Mouse (Mus musculus): ENCODE measurements around the gene Grid1.

The Grid1 gene

GRCm38 (mm10) chr14:35112327-35113275, 292.7 kb downstream of the Grid1 start:
- DNase-seq (ENCODE audit: low spot score), result no peak

GRCm38 (mm10) chr14:35113276-35113645, 293.4 kb downstream of the Grid1 start:
- DNase-seq (ENCODE audit: low spot score), result no peak

GRCm38 (mm10) chr14:35115913-35116312, 296.0 kb downstream of the Grid1 start:
- DNase-seq (ENCODE audit: low spot score), result no peak

GRCm38 (mm10) chr14:35120089-35120488, 300.2 kb downstream of the Grid1 start:
- DNase-seq (ENCODE audit: low spot score), result no peak

- no peak for DNase-seq (ENCODE audit: low spot score)
Observed at GRCm38 (mm10) chr14:35120905-35121304, 301.0 kb downstream of the Grid1 start.

- DNase-seq (ENCODE audit: low spot score), result no peak
Observed at GRCm38 (mm10) chr14:35122111-35122510, 302.2 kb downstream of the Grid1 start.

- DNase-seq (ENCODE audit: low spot score), result no peak
Observed at GRCm38 (mm10) chr14:35123260-35123875, 303.5 kb downstream of the Grid1 start.

GRCm38 (mm10) chr14:35127616-35128015, 307.7 kb downstream of the Grid1 start:
- DNase-seq (ENCODE audit: low spot score), result no peak

- DNase-seq (ENCODE audit: low spot score), result no peak
Observed at GRCm38 (mm10) chr14:35135056-35135455, 315.1 kb downstream of the Grid1 start.

GRCm38 (mm10) chr14:35138069-35138468, 318.2 kb downstream of the Grid1 start:
- DNase-seq (ENCODE audit: low spot score), result no peak

GRCm38 (mm10) chr14:35139824-35140223, 319.9 kb downstream of the Grid1 start:
- DNase-seq (ENCODE audit: low spot score), result no peak

- no peak for DNase-seq (ENCODE audit: low spot score)
Observed at GRCm38 (mm10) chr14:35152450-35152849, 332.5 kb downstream of the Grid1 start.

- DNase-seq (ENCODE audit: low spot score), result no peak
Observed at GRCm38 (mm10) chr14:35153701-35154277, 333.9 kb downstream of the Grid1 start.

GRCm38 (mm10) chr14:35154364-35154763, 334.5 kb downstream of the Grid1 start:
- no peak for DNase-seq (ENCODE audit: low spot score)

GRCm38 (mm10) chr14:35157069-35157655, 337.3 kb downstream of the Grid1 start:
- no peak for DNase-seq (ENCODE audit: low spot score)

- DNase-seq (ENCODE audit: low spot score), result no peak
Observed at GRCm38 (mm10) chr14:35159296-35159695, 339.4 kb downstream of the Grid1 start.

- no peak for DNase-seq (ENCODE audit: low spot score)
Observed at GRCm38 (mm10) chr14:35167451-35167850, 347.5 kb downstream of the Grid1 start.

GRCm38 (mm10) chr14:35173861-35174260, 354.0 kb downstream of the Grid1 start:
- DNase-seq (ENCODE audit: low spot score), result no peak

- DNase-seq (ENCODE audit: low spot score), result no peak
Observed at GRCm38 (mm10) chr14:35176021-35176420, 356.1 kb downstream of the Grid1 start.

GRCm38 (mm10) chr14:35179076-35179475, 359.2 kb downstream of the Grid1 start:
- no peak for DNase-seq (ENCODE audit: low spot score)

GRCm38 (mm10) chr14:35185399-35185798, 365.5 kb downstream of the Grid1 start:
- no peak for DNase-seq (ENCODE audit: low spot score)

GRCm38 (mm10) chr14:35192256-35192655, 372.3 kb downstream of the Grid1 start:
- DNase-seq (ENCODE audit: low spot score), result no peak

- DNase-seq (ENCODE audit: low spot score), result no peak
Observed at GRCm38 (mm10) chr14:35197371-35197770, 377.5 kb downstream of the Grid1 start.
